Mouse (Mus musculus): ENCODE data around the gene Tpsg1.
A peak's percentile ranks its signal among the peaks of the same experiment; 100 is the strongest.

Tpsg1 gene

DNA sequence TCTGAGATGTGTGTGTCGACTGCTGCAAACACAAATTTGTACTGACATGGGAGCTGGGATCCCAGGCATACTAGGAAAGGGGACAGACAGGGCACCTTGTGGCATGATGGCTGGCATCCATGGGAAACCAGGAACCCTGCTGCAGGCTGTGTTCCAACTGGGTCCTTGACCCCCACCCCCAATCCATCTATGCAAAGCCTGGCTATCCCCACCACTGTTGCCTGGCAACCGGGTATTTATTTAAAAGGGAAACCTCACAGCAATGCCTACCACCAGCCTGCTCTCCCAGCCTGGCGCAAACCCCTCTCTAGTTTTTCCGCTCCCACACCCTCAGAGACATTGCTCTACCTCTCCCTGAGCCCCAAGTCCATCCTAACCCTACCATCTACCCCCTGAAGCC lies 38.3 kb downstream of the Tpsg1 start:
- DNase-seq (ENCODE audit: low read depth, low spot score), result no peak

DNA sequence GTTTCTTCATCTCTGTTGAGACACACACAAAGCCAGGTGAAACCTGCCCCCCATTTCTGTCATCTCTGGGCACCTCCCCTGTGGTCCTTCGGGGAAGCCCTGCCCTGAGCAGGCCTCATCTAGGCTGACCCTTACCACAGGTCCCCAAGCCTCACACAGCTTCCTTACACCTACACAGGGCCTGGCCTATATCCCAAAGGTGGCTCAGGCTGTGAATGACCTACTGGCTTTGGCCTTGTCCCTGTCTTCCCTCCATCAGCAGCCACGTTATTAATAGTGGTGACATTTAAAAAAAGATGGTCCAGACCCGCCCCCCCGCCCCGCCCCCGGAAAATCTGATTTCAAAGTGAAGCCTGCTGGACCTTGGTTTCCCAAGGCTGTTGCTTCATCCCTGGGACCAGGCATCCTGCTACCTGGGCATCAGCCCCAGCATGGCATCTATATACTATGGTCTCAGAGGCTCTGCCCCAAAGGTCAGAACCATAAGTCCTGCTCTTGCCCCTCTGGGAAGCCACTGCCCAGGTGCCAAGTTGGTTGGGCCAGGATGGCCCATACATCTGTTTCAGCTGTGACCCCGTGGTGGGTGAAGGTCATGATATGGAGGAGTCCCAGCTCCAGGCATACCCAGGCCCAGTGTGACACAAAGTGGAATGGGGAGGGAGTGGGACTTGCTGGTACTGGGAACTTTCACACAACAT lies 39.4 kb downstream of the Tpsg1 start:
- DNase-seq (ENCODE audit: low read depth, low spot score), result no peak

DNA sequence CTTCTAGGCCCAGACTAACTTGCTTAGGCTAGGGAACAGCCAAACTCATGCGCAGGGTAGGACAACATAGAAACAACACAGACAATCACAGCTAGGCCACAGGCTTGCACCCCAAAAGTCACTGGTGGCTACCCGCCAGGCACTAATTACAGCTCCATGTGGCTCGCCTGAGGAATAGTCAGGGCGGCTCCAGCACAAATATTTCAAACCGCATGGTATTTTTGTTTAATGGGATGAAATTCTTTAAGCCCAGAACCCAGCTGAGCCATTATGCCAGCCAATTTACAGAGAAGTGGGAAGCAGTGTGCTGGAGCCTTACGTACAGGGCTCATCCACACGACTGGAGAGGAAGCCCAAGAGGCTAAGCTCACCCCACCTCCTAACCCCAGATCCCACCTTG lies 40.5 kb downstream of the Tpsg1 start:
- no peak for DNase-seq (ENCODE audit: low read depth, low spot score)

GRCm38 (mm10) chr17:25410180-25410579 lies 41.1 kb downstream of the Tpsg1 start:
- DNase-seq (ENCODE audit: low read depth, low spot score), result no peak

- peak; percentile 30 for DNase-seq (ENCODE audit: low read depth, low spot score)
Observed at GRCm38 (mm10) chr17:25410786-25411185, 41.7 kb downstream of the Tpsg1 start.

GRCm38 (mm10) chr17:25411251-25411650 lies 42.2 kb downstream of the Tpsg1 start:
- DNase-seq (ENCODE audit: low read depth, low spot score), result peak; percentile 17

- DNase-seq (ENCODE audit: low read depth, low spot score), result no peak
Observed at GRCm38 (mm10) chr17:25414209-25414608, 45.1 kb downstream of the Tpsg1 start.

- DNase-seq (ENCODE audit: low read depth, low spot score), result no peak
Observed at GRCm38 (mm10) chr17:25414917-25415316, 45.8 kb downstream of the Tpsg1 start.

GRCm38 (mm10) chr17:25415421-25415913 lies 46.4 kb downstream of the Tpsg1 start:
- DNase-seq (ENCODE audit: low read depth, low spot score), result no peak

DNA sequence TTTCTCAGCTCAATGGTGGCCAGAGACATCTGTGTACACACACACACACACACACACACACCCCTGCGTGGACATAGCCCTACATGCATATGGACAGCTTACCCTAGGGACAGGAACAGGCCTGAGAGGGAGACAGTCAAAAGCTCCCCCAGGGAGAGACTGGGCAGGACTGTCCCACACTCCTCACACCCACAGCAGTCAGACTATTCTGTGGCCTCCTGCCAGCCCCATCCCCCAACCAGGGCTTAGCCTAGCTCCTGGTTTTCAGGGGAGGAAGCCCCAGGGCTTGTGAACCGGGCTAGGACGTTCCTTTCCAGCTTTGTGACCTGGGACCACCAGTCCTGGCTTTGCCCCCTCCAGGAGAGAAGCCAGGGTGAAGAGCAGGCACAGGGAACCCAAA lies 47.1 kb downstream of the Tpsg1 start:
- no peak for DNase-seq (ENCODE audit: low read depth, low spot score)

- DNase-seq (ENCODE audit: low read depth, low spot score), result no peak
Observed at GRCm38 (mm10) chr17:25417990-25418389, 48.9 kb downstream of the Tpsg1 start.

- no peak for DNase-seq (ENCODE audit: low read depth, low spot score)
Observed at GRCm38 (mm10) chr17:25418926-25419325, 49.9 kb downstream of the Tpsg1 start.

DNA sequence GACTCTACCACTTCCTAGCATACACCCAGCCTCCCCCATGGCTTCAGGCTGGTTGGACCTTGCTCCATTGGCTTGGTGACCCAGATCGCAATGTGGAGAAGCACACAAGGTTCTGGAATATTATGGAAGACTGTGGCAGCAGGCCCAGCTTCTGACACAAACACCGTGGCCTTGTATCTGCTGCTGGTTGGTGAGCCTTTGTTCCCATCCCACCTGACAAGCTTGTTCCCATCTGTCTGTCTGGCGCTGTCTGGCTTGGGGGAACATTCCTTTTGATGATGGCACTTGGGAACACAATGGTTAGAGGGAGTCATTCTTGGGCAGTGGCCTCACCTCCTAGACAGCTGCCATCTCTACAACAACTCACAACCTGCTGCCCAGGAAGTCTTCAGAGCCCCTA lies 51.9 kb downstream of the Tpsg1 start:
- DNase-seq (ENCODE audit: low read depth, low spot score), result no peak
